Mouse (Mus musculus) gastrocnemius, adult 18-20 months (tissue): ENCODE data around the gene Krt12. TPM values are rescaled to one million over a fixed set of nuclear protein-coding genes. Genes with fewer than 3 reads are reported as not detected.

ENCODE experiments used
- DNase-seq: peaks from one replicate; pipeline ENCODE4 v3.0.0; 2021; ENCODE audit warnings: low spot score
- total RNA-seq, 2 experiments: library from RNA; stranded (reverse); gene quantifications; 2 replicates each; pipeline ENCODE4 v1.2.3; 2021

The Krt12 gene
- total RNA-seq, 2 experiments from 2014 or later: not detected

DNA sequence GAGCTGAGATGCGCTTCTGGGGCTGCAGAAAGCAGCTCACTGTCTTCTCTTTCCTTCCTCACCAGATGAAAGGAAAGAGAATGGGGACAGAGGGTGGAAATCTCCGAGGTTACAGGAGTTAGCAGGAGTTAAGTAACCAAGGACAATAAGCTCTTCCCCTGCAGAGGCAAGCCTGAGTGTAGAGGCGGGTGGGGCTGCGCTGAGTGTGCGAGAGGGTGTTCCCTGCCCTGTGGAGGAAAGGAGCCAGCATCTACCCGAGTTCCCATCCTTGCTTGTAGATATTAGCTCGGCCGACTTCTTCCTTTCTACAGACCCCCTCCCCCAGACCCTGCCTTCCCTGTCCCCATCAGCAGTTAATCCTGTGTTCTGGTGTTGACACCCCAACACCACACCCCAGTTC, 23.2 kb downstream of the Krt12 start:
- no peak for DNase-seq

DNA sequence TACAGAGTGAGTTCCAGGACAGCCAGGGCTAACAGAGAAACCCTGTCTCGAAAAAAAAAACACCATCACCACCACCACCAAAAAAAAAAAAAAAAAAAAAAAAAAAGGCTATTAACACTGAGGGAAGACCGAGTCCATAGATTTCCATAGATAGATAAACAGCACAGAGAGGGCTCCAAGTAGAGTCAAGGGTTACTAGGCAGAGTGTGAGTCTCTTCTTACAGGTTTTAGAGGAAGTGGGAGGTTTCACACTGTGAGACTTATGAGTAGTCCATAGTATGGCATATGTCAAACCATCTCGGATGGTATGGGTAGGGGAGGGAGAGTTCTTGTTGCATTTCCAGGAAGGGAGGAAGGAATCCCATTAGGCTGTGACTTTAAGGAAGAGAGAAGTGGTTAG, 24.0 kb downstream of the Krt12 start:
- no peak for DNase-seq

GRCm38 (mm10) chr11:99396661-99397060, 25.4 kb downstream of the Krt12 start:
- no peak for DNase-seq

DNA sequence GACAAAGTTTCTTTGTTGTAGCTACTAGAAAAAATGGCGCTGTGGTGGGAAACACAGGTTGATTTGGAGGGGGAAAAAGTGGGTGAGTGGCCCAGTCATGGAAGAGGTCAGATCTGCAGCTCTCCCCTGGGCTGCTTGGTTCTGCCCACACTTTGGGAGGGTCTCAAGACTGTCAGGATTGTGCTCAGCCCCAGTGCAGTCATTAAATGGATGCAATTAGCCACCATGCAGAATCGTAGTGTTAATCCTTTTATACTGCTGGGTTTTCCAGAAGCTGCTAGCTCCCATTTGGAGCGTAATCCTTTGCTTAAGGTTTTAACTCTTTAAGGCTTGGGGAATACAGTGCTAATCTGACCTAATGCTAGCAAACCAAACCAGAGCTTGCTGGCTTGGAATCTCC, 26.0 kb downstream of the Krt12 start:
- DNase-seq: no peak

DNA sequence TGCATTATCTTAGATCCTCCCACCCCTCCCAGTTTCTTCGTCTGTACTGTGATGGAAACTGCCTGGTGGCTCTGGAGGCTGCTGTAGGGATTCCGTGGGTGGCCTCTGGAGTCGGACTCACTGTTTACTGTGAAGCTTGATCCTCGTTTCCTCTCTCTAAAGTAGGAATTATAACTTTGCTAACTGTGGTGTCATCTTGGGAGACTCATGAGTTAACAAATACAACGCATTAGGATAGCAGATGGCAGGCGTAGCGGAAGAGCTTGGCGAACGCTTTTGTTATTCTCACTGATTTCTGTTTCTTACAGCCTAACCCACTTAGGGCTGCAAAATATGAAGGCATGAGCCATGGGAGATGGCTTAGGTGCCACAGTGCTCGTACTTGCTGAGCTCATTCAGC, 29.6 kb downstream of the Krt12 start:
- no peak for DNase-seq

DNA sequence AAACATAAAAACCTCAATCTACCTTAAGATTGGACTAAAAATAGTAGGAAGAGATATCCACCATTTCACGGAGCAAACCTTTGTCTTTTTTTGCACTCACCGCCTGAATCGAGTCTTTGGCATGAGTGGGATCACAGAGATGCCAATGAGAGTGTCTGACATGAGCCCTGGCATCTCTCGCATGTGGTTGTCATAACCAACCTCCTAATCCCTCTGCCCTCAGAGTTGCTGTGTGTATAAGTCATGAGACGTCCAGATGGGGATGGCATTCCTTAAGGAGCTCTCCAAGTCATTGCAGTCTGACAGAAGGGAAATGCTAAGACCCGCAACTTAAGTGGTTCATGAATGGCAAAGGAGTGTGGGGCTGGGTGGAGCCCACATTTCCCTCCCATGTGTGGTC, 30.7 kb downstream of the Krt12 start:
- DNase-seq: no peak

GRCm38 (mm10) chr11:99390866-99391265, 31.2 kb downstream of the Krt12 start:
- DNase-seq: no peak

DNA sequence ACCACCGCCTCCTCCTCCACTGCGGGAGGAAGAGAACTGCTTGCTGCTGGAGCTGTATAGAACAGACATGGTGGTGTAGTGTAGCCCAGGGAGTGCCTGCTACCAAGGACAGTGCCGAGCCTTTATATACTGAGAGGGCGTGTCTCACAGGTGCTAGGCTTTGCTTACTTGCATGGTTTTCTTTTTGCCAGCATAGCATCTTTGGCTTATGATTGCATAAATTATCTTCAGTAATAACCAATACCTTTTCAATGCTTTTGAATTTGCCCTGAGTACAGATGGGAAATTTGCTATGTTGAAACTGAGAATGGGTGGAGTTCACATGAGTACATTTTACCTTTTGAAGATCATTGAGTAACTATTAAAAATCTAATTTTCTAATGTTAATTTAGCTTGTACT, 32.8 kb downstream of the Krt12 start, which contains the start of gene Krt10:
Gene Krt10 (minus strand): TSS at position 101 of the 400 bp plus-strand sequence.
- DNase-seq: no peak

DNA sequence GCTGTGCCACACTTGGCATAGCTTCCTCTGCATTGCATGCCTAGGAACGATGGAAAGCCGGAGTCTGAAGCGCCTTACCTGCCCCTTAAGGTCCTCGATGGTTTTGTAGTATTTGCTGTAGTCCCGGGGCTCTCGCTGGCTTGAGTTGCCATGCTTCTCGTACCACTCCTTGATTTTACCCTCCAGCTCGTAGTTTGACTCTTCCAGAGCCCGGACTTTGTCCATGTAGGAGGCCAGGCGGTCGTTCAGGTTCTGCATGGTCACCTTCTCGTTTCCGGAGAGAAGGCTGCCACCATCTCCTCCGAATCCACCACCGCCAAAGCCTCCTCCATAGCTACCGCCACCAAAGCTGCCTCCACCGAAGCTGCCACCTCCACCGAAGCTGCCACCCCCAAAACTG, 33.4 kb downstream of the Krt12 start:
- DNase-seq: no peak

DNA sequence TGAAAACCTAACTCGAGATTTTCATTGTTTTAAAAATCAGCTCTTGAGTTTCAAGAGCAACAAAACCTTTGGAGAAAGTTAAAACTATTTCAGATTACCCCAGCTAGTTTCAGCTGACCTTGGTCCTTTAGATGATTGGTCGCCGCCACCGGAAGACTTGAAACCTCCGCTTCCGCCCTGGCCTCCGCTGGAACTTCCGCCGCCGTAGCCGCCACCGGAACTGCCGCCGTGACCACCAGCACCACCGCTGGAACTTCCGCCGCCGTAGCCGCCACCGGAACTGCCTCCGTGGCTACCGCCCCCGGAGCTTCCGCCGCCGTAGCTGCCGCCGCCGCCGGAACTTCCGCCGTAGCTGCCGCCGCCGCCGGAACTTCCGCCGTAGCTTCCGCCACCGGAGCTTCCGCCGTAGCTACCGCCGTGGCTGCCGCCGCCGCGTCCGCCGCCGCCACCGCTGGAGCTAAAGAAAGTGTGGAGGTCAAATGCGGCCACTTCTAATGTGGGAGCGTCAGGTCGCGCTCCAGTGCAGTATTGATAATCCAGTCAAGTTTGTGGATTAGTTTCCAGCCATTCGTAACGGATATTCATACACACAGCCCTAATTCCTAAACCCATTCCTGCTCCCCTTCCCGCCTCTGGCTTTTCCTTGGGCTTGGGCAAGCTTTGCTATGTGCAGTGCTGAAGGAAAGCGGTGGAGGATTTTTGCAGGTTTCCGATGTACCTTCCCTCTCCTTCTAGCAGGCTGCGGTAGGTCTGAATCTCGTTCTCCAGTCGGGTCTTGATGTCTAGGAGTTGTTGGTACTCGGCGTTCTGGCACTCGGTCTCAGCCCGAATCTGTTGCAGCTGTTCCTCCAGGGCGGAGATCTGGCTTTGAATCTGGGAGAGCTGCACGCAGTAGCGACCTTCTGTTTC, 36.0 kb downstream of the Krt12 start:
- peak; percentile 92 for DNase-seq

DNA sequence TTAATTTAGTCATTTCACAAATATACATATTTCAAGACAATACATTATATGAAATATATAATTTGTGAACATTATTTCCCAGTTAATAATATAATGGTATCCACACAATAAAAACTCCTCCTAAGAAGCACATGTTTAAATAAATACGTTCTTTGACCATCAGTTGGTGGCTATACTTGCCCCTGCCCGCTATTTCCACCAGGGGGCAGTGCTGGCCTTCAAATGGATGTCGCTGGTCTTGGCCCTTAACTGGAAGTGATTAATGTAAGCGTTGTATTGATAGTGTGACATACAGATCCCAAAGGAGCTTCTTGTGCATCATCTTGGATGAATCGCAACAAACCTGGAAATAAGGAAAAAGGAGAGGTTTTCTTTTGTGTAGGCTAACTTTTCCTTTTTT, 42.5 kb downstream of the Krt12 start:
- peak; percentile 75 for DNase-seq

GRCm38 (mm10) chr11:99374803-99375202, 47.3 kb downstream of the Krt12 start, which contains the start of gene Krt28:
Gene Krt28, minus strand, starts transcription at chr11:99374903.
- no peak for DNase-seq

- DNase-seq: no peak
Measured at GRCm38 (mm10) chr11:99369853-99370451, 52.1 kb downstream of the Krt12 start.

- no peak for DNase-seq
Measured at GRCm38 (mm10) chr11:99369229-99369628, 52.8 kb downstream of the Krt12 start.

DNA sequence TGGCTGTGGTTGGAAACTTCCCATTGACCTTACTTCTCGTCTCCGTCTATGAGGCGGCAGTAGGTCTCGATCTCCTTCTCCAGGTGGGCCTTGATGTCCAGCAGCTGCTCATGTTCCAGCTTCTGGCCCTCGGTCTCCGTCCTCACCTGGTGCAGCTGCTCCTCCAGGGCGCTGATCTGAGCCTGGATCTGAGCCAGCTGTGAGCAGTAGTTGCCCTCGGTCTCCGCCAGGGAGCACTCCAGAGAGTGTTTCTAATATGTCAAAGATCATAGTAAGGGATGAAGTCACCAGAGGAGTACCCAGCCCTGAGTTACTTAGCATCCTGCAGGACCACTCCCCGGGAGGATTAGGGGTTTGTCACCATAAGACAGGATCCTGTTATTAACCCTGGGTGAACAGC, 55.3 kb downstream of the Krt12 start:
- no peak for DNase-seq

Other genes starting within 250 kb of the Krt12 start
- gene Smarce1, start 191.2 kb downstream of the Krt12 start, total RNA-seq: 10 to 100 TPM; 28.0 to 33.2 TPM
- 1 to 10 TPM; 2.4 TPM for gene Krt222, start 178.2 kb downstream of the Krt12 start, total RNA-seq
- not detected for gene Krt24, start 137.0 kb downstream of the Krt12 start, total RNA-seq
- gene Krt25, start 99.3 kb downstream of the Krt12 start, total RNA-seq: under 1 TPM in 1 of 2 experiments, not detected in 1; 0.18 TPM
- gene Krt26, start 84.3 kb downstream of the Krt12 start, total RNA-seq: not detected
- not detected for gene Krt27, start 71.2 kb downstream of the Krt12 start, total RNA-seq
- not detected for gene Krt28, start 47.4 kb downstream of the Krt12 start, total RNA-seq
- 1 to 10 TPM; 2.6 to 3.1 TPM for gene Krt10, start 32.9 kb downstream of the Krt12 start, total RNA-seq
- gene Krt20, start 15.9 kb upstream of the Krt12 start, total RNA-seq: under 1 TPM in 1 of 2 experiments, not detected in 1; 0.14 TPM
- gene Krt23, start 70.9 kb upstream of the Krt12 start, total RNA-seq: not detected
- gene Krt39, start 99.1 kb upstream of the Krt12 start, total RNA-seq: not detected
- not detected for gene Krt40, start 120.9 kb upstream of the Krt12 start, total RNA-seq
- under 1 TPM in 1 of 2 experiments, not detected in 1; 0.32 TPM for gene Krtap3-3, start 128.6 kb upstream of the Krt12 start, total RNA-seq
- gene Krtap3-2, start 134.6 kb upstream of the Krt12 start, total RNA-seq: not detected
- gene Gm11939, start 137.2 kb upstream of the Krt12 start, total RNA-seq: not detected
- gene Krtap3-1, start 144.4 kb upstream of the Krt12 start, total RNA-seq: not detected
- not detected for gene Krtap1-5, start 158.8 kb upstream of the Krt12 start, total RNA-seq
- gene Krtap1-4, start 161.4 kb upstream of the Krt12 start, total RNA-seq: not detected
- not detected for gene Krtap1-3, start 169.1 kb upstream of the Krt12 start, total RNA-seq
- not detected for gene Krtap9-3, start 175.8 kb upstream of the Krt12 start, total RNA-seq
- gene Gm11938, start 181.0 kb upstream of the Krt12 start, total RNA-seq: not detected
- not detected for gene Gm11937, start 187.9 kb upstream of the Krt12 start, total RNA-seq
- not detected for gene Krtap2-4, start 192.6 kb upstream of the Krt12 start, total RNA-seq
- not detected for gene Gm11562, start 198.2 kb upstream of the Krt12 start, total RNA-seq
- not detected for gene Krtap4-1, start 206.0 kb upstream of the Krt12 start, total RNA-seq
- gene Krtap4-2, start 212.8 kb upstream of the Krt12 start, total RNA-seq: not detected
- not detected for gene Krtap4-7, start 221.8 kb upstream of the Krt12 start, total RNA-seq
- gene Gm11555, start 228.0 kb upstream of the Krt12 start, total RNA-seq: not detected
- gene Gm11563, start 236.7 kb upstream of the Krt12 start, total RNA-seq: not detected
- not detected for gene Krtap4-6, start 243.7 kb upstream of the Krt12 start, total RNA-seq